Mouse (Mus musculus) testis, adult 2 months (tissue): ENCODE data around the gene Zfhx3.

Experiments
- CTCF ChIP-seq: fragments of 200-500 bp; IDR thresholded peaks from 2 replicates; pipeline ENCODE4 v1.5.1; 2012; ENCODE audit warnings: low read depth, mild to moderate bottlenecking, inconsistent platforms, low read length, moderate library complexity; ENCODE audit not compliant: control insufficient read depth, insufficient read depth, insufficient replicate concordance
- POLR2A ChIP-seq: fragments of 200-500 bp; IDR thresholded peaks from 2 replicates; pipeline ENCODE4 v1.6.1; 2012; ENCODE audit warnings: low read depth, mild to moderate bottlenecking, inconsistent platforms, low read length, moderate library complexity; ENCODE audit not compliant: control insufficient read depth

GRCm38 (mm10) chr8:108188044-108188443 lies 245.6 kb downstream of the Zfhx3 start:
- TF ChIP-seq CTCF = no peak
- TF ChIP-seq POLR2A = no peak
